8 mouse cellular contexts compared by ENCODE assay signal in the genomic region with DNA sequence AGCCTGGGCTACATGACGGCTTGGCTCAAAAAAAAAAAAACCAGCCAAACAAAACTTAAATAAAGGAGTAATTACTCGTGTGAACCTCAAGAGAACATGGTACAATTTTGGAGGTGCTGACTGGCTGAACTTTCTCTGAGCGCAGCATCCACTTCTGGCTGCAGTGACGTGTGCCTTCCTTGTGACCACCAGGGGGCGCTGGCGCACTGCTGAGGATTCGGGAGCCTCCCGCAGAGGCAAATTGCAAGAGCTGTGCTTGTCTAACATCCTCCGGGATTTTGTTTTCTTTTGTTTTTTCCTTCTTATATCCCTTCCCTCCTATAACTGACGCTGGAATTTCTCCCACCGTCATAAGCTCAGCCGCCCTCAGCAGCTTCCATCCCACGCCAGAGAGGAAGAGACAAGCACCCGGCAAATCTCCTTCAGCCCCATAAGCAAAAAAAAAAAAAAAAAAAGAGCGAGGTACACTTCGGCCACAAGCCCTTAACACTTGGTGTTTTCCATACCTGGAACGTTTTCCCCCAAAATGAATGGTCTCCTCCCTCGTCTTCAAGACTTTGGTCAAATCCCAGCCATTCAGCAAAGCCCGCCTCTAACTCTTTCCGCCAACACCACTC. TPM values are rescaled to one million over a fixed set of nuclear protein-coding genes. Genes with fewer than 3 reads are reported as not detected.
DNase-seq lines count a peak whose midpoint lies in the region; ATAC-seq and TF ChIP-seq lines count a peak whose summit lies in the region.

No protein-coding gene starts in this region.

- peak; percentile 66 for ATAC-seq in forebrain, embryonic 13.5 days
- peak; percentile 57 for ATAC-seq in neural tube, embryonic 15.5 days (ENCODE audit: low FRiP score)

- dilution Hi-C loops in CH12.LX (cut with MboI; ENCODE audit: extremely low pct_ligation_motif_present, extremely low pct_unique_long_range_greater_than_20kb, low sequenced_read_pairs) = no loop called here

- H3K9me3 ChIP-seq in CH12.LX (replicated peaks; ENCODE audit: low read length) = no peaks in the 10 kb centered on the region
- H3K9me3 ChIP-seq in forebrain, embryonic 13.5 days (replicated peaks) = 0 out of 2 replicates have a peak, but pooled peaks cover 1% of the 10 kb centered on the region
- peaks cover 2% of the 10 kb centered on the region; the same call in 1 of the 2 replicates for H3K9me3 ChIP-seq in neural tube, embryonic 15.5 days (replicated peaks)

- H3K9ac ChIP-seq in CH12.LX (ENCODE audit: insufficient read depth, low read depth) = no peak overlapping the region
- peak overlapping the region; percentile 62 for H3K9ac ChIP-seq in forebrain, embryonic 13.5 days
- H3K9ac ChIP-seq in neural tube, embryonic 15.5 days (replicated peaks) = peak overlapping the region; percentile 43; the same call in 1 of the 2 replicates

- in situ Hi-C loops in CH12.LX (cut with MboI; ENCODE audit: low pct_ligation_motif_present, low pct_unique_long_range_greater_than_20kb, low sequenced_read_pairs) = no loop called here

- no peaks in the 10 kb centered on the region for H3K36me3 ChIP-seq in CH12.LX (replicated peaks in 1 of 2; ENCODE audit: control insufficient read depth in 1 of 2, insufficient read depth in 1 of 2, low read length in 1 of 2)
- H3K36me3 ChIP-seq in forebrain, embryonic 13.5 days (ENCODE audit: poor library complexity, severe bottlenecking) = peaks cover 12% of the 10 kb centered on the region
- H3K36me3 ChIP-seq in neural tube, embryonic 15.5 days = peaks cover 2% of the 10 kb centered on the region; the same call in 1 of the 2 replicates

- peaks cover 10% of the 10 kb centered on the region for H3K27me3 ChIP-seq in CH12.LX (replicated peaks)
- H3K27me3 ChIP-seq in forebrain, embryonic 13.5 days = no peaks in the 10 kb centered on the region
- no peaks in the 10 kb centered on the region for H3K27me3 ChIP-seq in neural tube, embryonic 15.5 days (replicated peaks)

- peak; percentile 92 for TF ChIP-seq RAD21 in CH12.LX (IDR thresholded peaks at IDR 0.05; ENCODE audit: low read depth, low read length)

- TF ChIP-seq EP300 in CH12.LX (IDR thresholded peaks at IDR 0.05; ENCODE audit: low read length) = no peak

- no peaks in the 10 kb centered on the region for H3K79me2 ChIP-seq in CH12.LX (replicated peaks; ENCODE audit: control insufficient read depth, extremely low read depth, insufficient read depth, poor library complexity, severe bottlenecking)

- H3K4me3 ChIP-seq in CH12.LX (replicated peaks in 1 of 3; ENCODE audit: low read depth in 2 of 3, low read length in 2 of 3, poor library complexity in 1 of 3) = peak overlapping the region in 2 of 3 experiments; percentile 3 to 15
- peak overlapping the region; percentile 34 for H3K4me3 ChIP-seq in forebrain, embryonic 13.5 days
- H3K4me3 ChIP-seq in neural tube, embryonic 15.5 days (replicated peaks) = peak overlapping the region; percentile 36

- peak; percentile 69 for DNase-seq in CH12.LX (ENCODE audit: extremely low read depth)
- peak; percentile 48 for DNase-seq in c-Kit-positive CD71-positive TER-119-positive erythroid progenitor cells, embryonic 14.5 days (ENCODE audit: low spot score)
- DNase-seq in heart, postnatal 10 days = peak; percentile 88 to 93
- DNase-seq in large intestine, adult 2 months (ENCODE audit: low read depth, low spot score) = peak; percentile 55
- peak; percentile 74 to 76 for DNase-seq in lung, adult 18-20 months
- peak; percentile 81 for DNase-seq in testis, postnatal 14 days (ENCODE audit: low spot score)

- peak overlapping the region; percentile 83 for H3K4me2 ChIP-seq in CH12.LX (ENCODE audit: insufficient read depth, low read depth, poor library complexity, severe bottlenecking)
- H3K4me2 ChIP-seq in forebrain, embryonic 13.5 days = peak overlapping the region; percentile 60
- peak overlapping the region; percentile 60 for H3K4me2 ChIP-seq in neural tube, embryonic 15.5 days

- 11% methylated on average over 20 of the region's 20 CpGs for WGBS in forebrain, embryonic 13.5 days
- 10% methylated on average over 20 of the region's 20 CpGs for WGBS in large intestine, adult 2 months
- 13% methylated on average over 20 of the region's 20 CpGs for WGBS in neural tube, embryonic 15.5 days

- intact Hi-C loops in heart, postnatal 10 days (cut with DNase I) = loop anchor here (1.0 kb wide), 2 partner anchors 101 to 214 kb away; no protein-coding TSS in a partner anchor

- TF ChIP-seq POLR2A in CH12.LX (IDR thresholded peaks at IDR 0.05; ENCODE audit: low read depth, low read length) = no peak

- peaks cover 0 to 4% of the 10 kb centered on the region in 2 experiments; a peak in 2 of 4 replicates for H3K4me1 ChIP-seq in CH12.LX (ENCODE audit: control insufficient read depth in 1 of 2, insufficient read depth in 2 of 2)
- no peaks in the 10 kb centered on the region for H3K4me1 ChIP-seq in forebrain, embryonic 13.5 days
- peaks cover 8% of the 10 kb centered on the region for H3K4me1 ChIP-seq in neural tube, embryonic 15.5 days

- no peak overlapping the region for H3K27ac ChIP-seq in CH12.LX (ENCODE audit: insufficient read depth, low read depth)
- H3K27ac ChIP-seq in forebrain, embryonic 13.5 days = no peak overlapping the region
- no peak overlapping the region; the same call in 1 of the 2 replicates for H3K27ac ChIP-seq in neural tube, embryonic 15.5 days (replicated peaks)

- TF ChIP-seq CTCF in CH12.LX (conservative IDR thresholded peaks at IDR 0.05 in 1 of 2, IDR thresholded peaks at IDR 0.05 in 1 of 2; ENCODE audit: low read depth in 2 of 2, low read length in 2 of 2) = peak; percentile 91 to 96

TF ChIP-seq in CH12.LX, 34 proteins besides CTCF, POLR2A, EP300 and RAD21:
- TF ChIP-seq ZC3H11A (IDR thresholded peaks at IDR 0.05; ENCODE audit: low read depth, low read length) (peak; percentile 13; the same call in 1 of the 2 replicates), SMC3 (IDR thresholded peaks at IDR 0.05; ENCODE audit: low read depth, low read length) (peak; percentile 83), MEF2A (IDR thresholded peaks at IDR 0.05; ENCODE audit: borderline replicate concordance, low read depth, low read length) (no peak), MAFK (IDR thresholded peaks at IDR 0.05; ENCODE audit: insufficient replicate concordance, low read length) (no peak), ZNF384 (IDR thresholded peaks at IDR 0.05; ENCODE audit: low read depth, low read length) (peak; percentile 74), KAT2A (IDR thresholded peaks at IDR 0.05; ENCODE audit: insufficient replicate concordance, low read length) (no peak), PAX5 (IDR thresholded peaks at IDR 0.05; ENCODE audit: low read length) (no peak), ZMIZ1 (IDR thresholded peaks at IDR 0.05; ENCODE audit: low read depth, low read length) (no peak), RCOR1 (conservative IDR thresholded peaks at IDR 0.05; ENCODE audit: low read depth, low read length) (no peak), MAX (IDR thresholded peaks at IDR 0.05; ENCODE audit: low read length) (no peak), BHLHE40 (IDR thresholded peaks at IDR 0.05; ENCODE audit: low read depth, low read length) (no peak), HCFC1 (IDR thresholded peaks at IDR 0.05; ENCODE audit: low read depth, low read length) (no peak)

RNA-seq across cellular contexts. Expression of a gene that starts 17.9 kb away (rescaled TPM):
- 1.6 and 1.8 TPM in 2 replicates for total RNA-seq in CH12.LX (2012; rRNA removed)
- total RNA-seq in CH12.LX (2014; rRNA removed) = 3.5 and 4.1 TPM in 2 replicates
- 2.8 and 3.0 TPM in 2 replicates for polyA plus RNA-seq in CH12.LX (2012; ENCODE audit: insufficient read length, low read depth)
- polyA plus RNA-seq in forebrain, embryonic 13.5 days (2015; fragmentation: Nextera tagmentation; extraction: Ambion mirVana) = 41.4 and 46.0 TPM in 2 replicates
- total RNA-seq in heart, postnatal 10 days (2021) = 1 to 10 TPM; 8.1 to 9.1 TPM
- 1.4 and 1.7 TPM in 2 replicates for polyA plus RNA-seq in large intestine, adult 2 months (2012; rRNA removed)
- 34.2 and 39.3 TPM in 2 replicates for polyA plus RNA-seq in neural tube, embryonic 15.5 days (2015; fragmentation: Nextera tagmentation; extraction: Ambion mirVana)
